Mouse (Mus musculus) CH12.LX (cell line): ENCODE results near the gene Shisa7. TPM values are rescaled to one million over a fixed set of nuclear protein-coding genes. Genes with fewer than 3 reads are reported as not detected.

Experiments used
- DNase-seq: peaks from one replicate; pipeline ENCODE4 v3.0.0-alpha.2; 2013; ENCODE audit errors: extremely low read depth
- H3K27ac ChIP-seq: 2 replicates; pipeline ENCODE4 v1.5.1; 2012; ENCODE audit warnings: low read depth, mild to moderate bottlenecking, control low read depth, moderate library complexity; ENCODE audit not compliant: insufficient read depth
- H3K27me3 ChIP-seq: replicated peaks from 2 replicates; pipeline ENCODE3; 2012; ENCODE audit warnings: inconsistent platforms
- H3K36me3 ChIP-seq, 2 experiments: replicated peaks in 1 of 2; 2 replicates each; pipeline versions ENCODE3 to v1.6.1; 2012; ENCODE audit warnings: inconsistent platforms in 1 of 2, low read length in 1 of 2, mild to moderate bottlenecking in 1 of 2, mixed read lengths in 1 of 2, moderate library complexity in 1 of 2; ENCODE audit not compliant: control insufficient read depth in 1 of 2, insufficient read depth in 1 of 2
- H3K4me1 ChIP-seq, 2 experiments: 2 replicates each; pipeline ENCODE4 v1.6.1; 2012; ENCODE audit warnings: inconsistent platforms in 1 of 2, moderate library complexity in 1 of 2; ENCODE audit not compliant: insufficient read depth in 2 of 2, control insufficient read depth in 1 of 2
- H3K4me2 ChIP-seq: 2 replicates; pipeline ENCODE4 v1.6.1; 2012; ENCODE audit warnings: low read depth, mild to moderate bottlenecking, control low read depth; ENCODE audit not compliant: poor library complexity, insufficient read depth, severe bottlenecking
- H3K4me3 ChIP-seq, 3 experiments: fragments of 150-350 bp in 1 of 3; sonication (generic) in 1 of 3; replicated peaks in 1 of 3; 2 replicates each; pipeline versions ENCODE3 to v1.5.1; 2011 to 2012; ENCODE audit warnings: low read depth in 2 of 3, low read length in 2 of 3, mild to moderate bottlenecking in 2 of 3, moderate library complexity in 2 of 3, control low read depth in 1 of 3, improper control_type of control experiment in 1 of 3, inconsistent platforms in 1 of 3, mixed read lengths in 1 of 3; ENCODE audit not compliant: poor library complexity in 1 of 3
- H3K79me2 ChIP-seq: replicated peaks from 2 replicates; pipeline ENCODE4 v1.6.1; 2012; ENCODE audit warnings: mild to moderate bottlenecking, moderate library complexity; ENCODE audit not compliant: control insufficient read depth, poor library complexity, insufficient read depth, severe bottlenecking; ENCODE audit errors: extremely low read depth
- H3K9ac ChIP-seq: 2 replicates; pipeline ENCODE4 v1.6.1; 2012; ENCODE audit warnings: low read depth, mild to moderate bottlenecking, control low read depth, moderate library complexity; ENCODE audit not compliant: insufficient read depth
- H3K9me3 ChIP-seq: replicated peaks from 2 replicates; pipeline ENCODE3; 2012; ENCODE audit warnings: low read length, inconsistent platforms, mixed read lengths
- BHLHE40 ChIP-seq: IDR thresholded peaks from 2 replicates; pipeline ENCODE4 v1.6.1; 2011; ENCODE audit warnings: mild to moderate bottlenecking, low read depth, low read length, improper control_type of control experiment
- CHD1 ChIP-seq: IDR thresholded peaks from 2 replicates; pipeline ENCODE4 v1.6.1; 2012; ENCODE audit warnings: low read depth, low read length, improper control_type of control experiment, inconsistent platforms
- CHD2 ChIP-seq: IDR thresholded peaks from 2 replicates; pipeline ENCODE4 v1.6.1; 2011; ENCODE audit warnings: low read length, improper control_type of control experiment
- CTCF ChIP-seq, 2 experiments: IDR thresholded peaks in 1 of 2; conservative IDR thresholded peaks in 1 of 2; 2 replicates each; pipeline ENCODE4 v1.5.1; 2011 to 2012; ENCODE audit warnings: low read depth in 2 of 2, low read length in 2 of 2, improper control_type of control experiment in 1 of 2, inconsistent platforms in 1 of 2, mild to moderate bottlenecking in 1 of 2, moderate library complexity in 1 of 2
- ELF1 ChIP-seq: IDR thresholded peaks from 2 replicates; pipeline ENCODE4 v1.6.1; 2014; ENCODE audit warnings: low read depth, mild to moderate bottlenecking, inconsistent platforms, low read length, improper control_type of control experiment
- EP300 ChIP-seq: IDR thresholded peaks from 2 replicates; pipeline ENCODE4 v1.6.1; 2011; ENCODE audit warnings: low read length, improper control_type of control experiment
- ETS1 ChIP-seq: conservative IDR thresholded peaks from 2 replicates; pipeline ENCODE4 v1.6.1; 2012; ENCODE audit warnings: low read depth, mild to moderate bottlenecking, inconsistent platforms, low read length, improper control_type of control experiment, moderate library complexity
- GABPA ChIP-seq: IDR thresholded peaks from 2 replicates; pipeline ENCODE4 v1.6.1; 2012; ENCODE audit warnings: low read depth, low read length, improper control_type of control experiment, inconsistent platforms; ENCODE audit not compliant: insufficient replicate concordance
- HCFC1 ChIP-seq: IDR thresholded peaks from 2 replicates; pipeline ENCODE4 v1.6.1; 2012; ENCODE audit warnings: low read depth, mild to moderate bottlenecking, inconsistent platforms, low read length, improper control_type of control experiment
- IRF4 ChIP-seq: IDR thresholded peaks from 2 replicates; pipeline ENCODE4 v1.6.1; 2014; ENCODE audit warnings: low read depth, mild to moderate bottlenecking, inconsistent platforms, low read length, improper control_type of control experiment
- KAT2A ChIP-seq: IDR thresholded peaks from 2 replicates; pipeline ENCODE4 v1.6.1; 2012; ENCODE audit warnings: low read length, improper control_type of control experiment, inconsistent platforms; ENCODE audit not compliant: insufficient replicate concordance
- MAX ChIP-seq: IDR thresholded peaks from 2 replicates; pipeline ENCODE4 v1.6.1; 2011; ENCODE audit warnings: low read length, improper control_type of control experiment
- MAZ ChIP-seq: IDR thresholded peaks from 2 replicates; pipeline ENCODE4 v1.6.1; 2012; ENCODE audit warnings: low read depth, mild to moderate bottlenecking, inconsistent platforms, low read length, improper control_type of control experiment, moderate library complexity
- MEF2A ChIP-seq: IDR thresholded peaks from 2 replicates; pipeline ENCODE4 v1.6.1; 2014; ENCODE audit warnings: low read depth, mild to moderate bottlenecking, inconsistent platforms, low read length, improper control_type of control experiment, borderline replicate concordance
- MXI1 ChIP-seq: IDR thresholded peaks from 2 replicates; pipeline ENCODE4 v1.6.1; 2011; ENCODE audit warnings: mild to moderate bottlenecking, low read depth, low read length, improper control_type of control experiment
- MYC ChIP-seq: IDR thresholded peaks from 2 replicates; pipeline ENCODE4 v1.6.1; 2011; ENCODE audit warnings: low read depth, mild to moderate bottlenecking, improper control_type of control experiment, low read length
- NELFE ChIP-seq: IDR thresholded peaks from 2 replicates; pipeline ENCODE4 v1.6.1; 2011; ENCODE audit warnings: low read depth, low read length, improper control_type of control experiment
- NRF1 ChIP-seq: IDR thresholded peaks from 2 replicates; pipeline ENCODE4 v1.6.1; 2014; ENCODE audit warnings: low read depth, mild to moderate bottlenecking, inconsistent platforms, low read length, improper control_type of control experiment, moderate library complexity
- POLR2A ChIP-seq: IDR thresholded peaks from 2 replicates; pipeline ENCODE4 v1.6.1; 2011; ENCODE audit warnings: low read depth, mild to moderate bottlenecking, improper control_type of control experiment, low read length
- POLR2AphosphoS2 ChIP-seq: IDR thresholded peaks from 2 replicates; pipeline ENCODE4 v1.6.1; 2011; ENCODE audit warnings: low read depth, low read length, improper control_type of control experiment
- RAD21 ChIP-seq: IDR thresholded peaks from 2 replicates; pipeline ENCODE4 v1.6.1; 2011; ENCODE audit warnings: low read depth, mild to moderate bottlenecking, low read length, improper control_type of control experiment, moderate library complexity
- RCOR1 ChIP-seq: conservative IDR thresholded peaks from 2 replicates; pipeline ENCODE4 v1.6.1; 2012; ENCODE audit warnings: low read depth, mild to moderate bottlenecking, inconsistent platforms, low read length, improper control_type of control experiment
- SIN3A ChIP-seq: IDR thresholded peaks from 2 replicates; pipeline ENCODE4 v1.6.1; 2012; ENCODE audit warnings: low read length, improper control_type of control experiment, inconsistent platforms
- TBP ChIP-seq: conservative IDR thresholded peaks from 2 replicates; pipeline ENCODE4 v1.6.1; 2011; ENCODE audit warnings: low read depth, low read length, improper control_type of control experiment
- TCF12 ChIP-seq: IDR thresholded peaks from 2 replicates; pipeline ENCODE4 v1.6.1; 2014; ENCODE audit warnings: low read depth, mild to moderate bottlenecking, inconsistent platforms, low read length, improper control_type of control experiment
- UBTF ChIP-seq: IDR thresholded peaks from 2 replicates; pipeline ENCODE4 v1.6.1; 2012; ENCODE audit warnings: low read depth, mild to moderate bottlenecking, inconsistent platforms, low read length, improper control_type of control experiment, moderate library complexity
- ZKSCAN1 ChIP-seq: IDR thresholded peaks from 2 replicates; pipeline ENCODE4 v1.6.1; 2012; ENCODE audit warnings: low read depth, inconsistent platforms, low read length, improper control_type of control experiment, borderline replicate concordance
- ZMIZ1 ChIP-seq: IDR thresholded peaks from 2 replicates; pipeline ENCODE4 v1.6.1; 2012; ENCODE audit warnings: low read depth, mild to moderate bottlenecking, inconsistent platforms, low read length, improper control_type of control experiment
- ZNF384 ChIP-seq: IDR thresholded peaks from 2 replicates; pipeline ENCODE4 v1.6.1; 2012; ENCODE audit warnings: low read depth, low read length, improper control_type of control experiment, inconsistent platforms
- dilution Hi-C: fragments of 300-500 bp; cut with MboI; formaldehyde crosslinking; loops from 2 replicates; pipeline ENCODE4 v1.14.3; 2020; ENCODE audit warnings: low sequenced_read_pairs; ENCODE audit not compliant: extremely low pct_unique_long_range_greater_than_20kb, extremely low pct_ligation_motif_present
- in situ Hi-C: fragments of 300-500 bp; cut with MboI; formaldehyde crosslinking; loops from 3 replicates; pipeline ENCODE4 v1.14.3; 2019; ENCODE audit warnings: low sequenced_read_pairs, low pct_ligation_motif_present, low pct_unique_long_range_greater_than_20kb, mixed read lengths
- polyA plus RNA-seq: library from polyadenylated mRNA; unstranded; fragments of >175 nt; gene quantifications from 2 replicates; pipeline ENCODE4 v1.2.1, GENCODE M21; 2012; ENCODE audit warnings: low read depth; ENCODE audit not compliant: insufficient read length
- total RNA-seq, 2 experiments: library from RNA; depleted of rRNA; stranded (reverse); fragments of 300-350 nt in 1 of 2; fragments of >200 nt in 1 of 2; gene quantifications; 2 replicates each; pipeline ENCODE4 v1.2.3; 2012 to 2014

The Shisa7 gene
- total and polyA plus RNA-seq, 3 experiments = not detected

DNA sequence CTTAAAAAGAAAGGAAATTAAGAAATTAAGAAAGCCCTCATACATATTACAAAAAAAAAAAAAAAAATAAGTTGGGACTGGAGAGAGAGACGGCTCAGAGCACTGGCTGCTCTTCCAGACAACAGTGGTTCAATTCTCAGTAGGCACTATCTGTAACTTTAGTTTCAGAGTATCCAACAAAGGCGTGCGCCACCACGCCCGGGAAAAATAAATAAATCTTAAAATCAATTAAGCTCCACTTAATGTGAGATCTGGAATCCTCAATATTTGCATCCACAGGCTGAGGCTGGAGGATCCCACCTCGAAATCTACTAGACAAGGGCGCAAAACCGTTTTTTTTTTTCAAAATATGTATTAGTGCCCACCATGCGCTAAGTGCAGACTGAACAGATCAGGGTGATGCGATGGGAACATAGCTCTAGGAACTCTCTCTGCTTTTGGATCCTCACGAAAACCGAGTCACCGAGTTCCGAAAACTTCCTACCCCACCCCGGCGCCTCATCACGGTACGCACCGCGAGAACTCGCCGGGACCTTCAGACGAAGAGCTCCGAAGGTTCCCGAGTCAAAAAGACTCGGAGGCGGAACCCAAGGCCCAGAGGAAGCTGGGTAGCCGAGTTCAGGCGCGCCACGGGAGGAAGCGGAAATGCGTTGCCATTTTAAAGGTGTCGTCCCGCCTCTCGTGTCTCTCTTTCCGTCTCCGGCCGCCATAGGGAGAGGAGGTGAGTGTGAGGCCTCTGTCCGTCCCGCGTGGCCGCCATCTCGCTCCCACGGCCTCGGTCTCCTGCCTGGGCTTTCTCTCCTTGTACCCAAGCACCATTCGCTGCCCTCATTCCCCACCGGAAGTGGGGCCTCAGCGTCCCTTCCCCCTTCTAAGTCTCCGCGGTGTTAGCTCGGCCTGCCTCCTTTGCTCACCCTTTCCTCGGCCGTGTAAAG is 52.0 kb downstream of the Shisa7 start, which contains the start of gene Rpl28:
Gene Rpl28 (plus strand): TSS at position 597 of the 935 bp plus-strand sequence.
- peak within 1 kb of the TSS; percentile 98 for H3K9ac ChIP-seq
- H3K4me1 ChIP-seq = peaks cover 5 to 36% of the 10 kb centered on the region in 2 experiments; a peak in 2 of 4 replicates
- H3K9me3 ChIP-seq = no peaks in the 10 kb centered on the region
- H3K4me2 ChIP-seq = peak within 1 kb of the TSS; percentile 98
- peak; percentile 96; the same call in 1 of the 2 replicates for TF ChIP-seq POLR2AphosphoS2
- TF ChIP-seq POLR2A = peak; percentile 97
- no peak for TF ChIP-seq ETS1
- peak; percentile 97 for TF ChIP-seq CHD2
- no peak; the same call in 1 of the 2 replicates for TF ChIP-seq MXI1
- peak; percentile 92 for TF ChIP-seq MAX
- TF ChIP-seq SIN3A = peak; percentile 12; the same call in 1 of the 2 replicates
- TF ChIP-seq ZMIZ1 = peak; percentile 68; the same call in 1 of the 2 replicates
- 0 out of 2 replicates have a peak, but pooled peaks have one; percentile 54 for TF ChIP-seq UBTF
- peak; percentile 94 for TF ChIP-seq NELFE
- 0 out of 2 replicates have a peak, but pooled peaks have one; percentile 12 for TF ChIP-seq EP300
- TF ChIP-seq TBP = peak; percentile 98
- TF ChIP-seq NRF1 = peak; percentile 8; the same call in 1 of the 2 replicates
- TF ChIP-seq CTCF (conservative IDR thresholded peaks at IDR 0.05 in 1 of 2, IDR thresholded peaks at IDR 0.05 in 1 of 2; ENCODE audit: low read depth in 2 of 2, low read length in 2 of 2) = no peak
- no peak for TF ChIP-seq ZKSCAN1
- TF ChIP-seq ZNF384 = peak; percentile 60
- TF ChIP-seq ELF1 = peak; percentile 84
- TF ChIP-seq TCF12 = peak; percentile 98
- no peak for TF ChIP-seq MAZ
- TF ChIP-seq HCFC1 = peak; percentile 91
- TF ChIP-seq MEF2A = no peak; the same call in 1 of the 2 replicates
- TF ChIP-seq IRF4 = no peak
- TF ChIP-seq RCOR1 = no peak
- peak; percentile 97 for TF ChIP-seq MYC
- peak; percentile 90 for TF ChIP-seq KAT2A
- no peak for TF ChIP-seq RAD21
- no peak for TF ChIP-seq BHLHE40
- TF ChIP-seq GABPA = no peak; the same call in 1 of the 2 replicates
- TF ChIP-seq CHD1 = peak; percentile 94
- H3K27ac ChIP-seq = peak within 1 kb of the TSS; percentile 89
- dilution Hi-C loops = no loop called here
- peaks cover 24% of the 10 kb centered on the region for H3K79me2 ChIP-seq
- DNase-seq = peak; percentile 98
- in situ Hi-C loops = no loop called here
- peaks cover 3% of the 10 kb centered on the region for H3K27me3 ChIP-seq
- H3K36me3 ChIP-seq = peaks cover 37 to 40% of the 10 kb centered on the region in 2 experiments
- H3K4me3 ChIP-seq = peak within 1 kb of the TSS; percentile 87 to 97 (median 91)
